Mouse (Mus musculus): ENCODE data around the gene Itgb2. TPM values are rescaled to one million over a fixed set of nuclear protein-coding genes. Genes with fewer than 3 reads are reported as not detected.

Gene Itgb2
- polyA plus RNA-seq, 1 experiment, result 334 TPM

DNA sequence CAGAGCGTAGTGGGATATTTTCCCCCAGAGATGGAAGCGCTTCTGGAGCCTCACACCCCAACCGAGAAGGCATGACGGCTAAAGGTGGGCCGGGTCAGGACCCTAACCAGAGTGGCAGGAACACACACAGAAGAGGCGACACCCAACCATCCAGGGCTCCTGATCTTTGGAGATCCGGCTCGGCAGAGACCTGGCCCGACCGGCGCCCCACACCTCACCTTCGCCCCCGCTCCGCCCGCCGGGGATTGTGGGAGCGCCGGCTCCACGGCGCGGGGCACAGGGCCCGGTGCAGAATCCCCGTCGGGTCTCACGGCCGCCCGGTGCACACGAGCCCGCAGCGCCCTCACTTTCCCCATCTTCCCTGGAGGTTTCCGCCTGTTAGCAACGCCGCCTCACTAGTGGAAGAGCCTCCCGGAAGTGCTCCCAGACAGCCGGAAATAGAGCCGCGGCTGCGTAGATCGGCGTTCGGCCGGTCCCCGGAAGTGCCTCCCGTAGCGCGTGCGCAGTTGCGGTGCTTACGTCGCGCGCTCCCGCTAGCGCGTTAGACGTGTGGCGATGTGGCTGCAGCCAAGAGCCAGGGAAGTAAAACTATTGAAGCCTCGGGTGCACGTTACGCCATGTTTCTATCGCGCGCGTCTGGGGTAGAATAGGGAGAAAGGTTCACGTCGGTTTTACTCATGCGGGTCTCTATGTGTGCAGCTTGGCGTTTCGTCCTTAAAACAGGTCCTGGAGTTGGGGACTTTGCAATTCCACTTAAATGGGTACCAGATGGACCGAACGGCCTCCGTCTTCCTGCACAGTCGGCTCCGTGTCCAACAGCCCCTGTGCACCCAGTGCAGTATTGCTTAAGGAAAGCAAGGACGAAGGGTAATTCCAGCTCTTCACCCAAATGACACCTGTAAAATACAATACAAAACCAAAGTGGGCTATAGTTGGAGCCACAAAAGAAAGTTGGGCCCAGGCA is 14.4 kb upstream of the Itgb2 start, which contains the start of gene Fam207a:
Gene Fam207a, minus strand, starts transcription at position 401 of the 964 bp plus-strand sequence.
- DNase-seq, result peak; percentile 94
- peaks cover 28% of the 10 kb centered on the region for H3K4me1 ChIP-seq (replicated peaks; ENCODE audit: control insufficient read depth, insufficient read depth, low read length)
- H3K27me3 ChIP-seq (ENCODE audit: control insufficient read depth, insufficient read depth, low read length), result no peaks in the 10 kb centered on the region
- TF ChIP-seq POLR2A (IDR thresholded peaks at IDR 0.05; ENCODE audit: control insufficient read depth, extremely low read depth, insufficient read depth, low read length, poor library complexity) (peak; percentile 84), CTCF (IDR thresholded peaks at IDR 0.05; ENCODE audit: borderline replicate concordance, control insufficient read depth, extremely low read depth, insufficient read depth, low read length, poor library complexity) (no peak)
- 2% methylated on average over 75 of the region's 75 CpGs for WGBS
- H3K36me3 ChIP-seq (ENCODE audit: control insufficient read depth, insufficient read depth, low read length), result 0 out of 2 replicates have a peak, but pooled peaks cover 3% of the 10 kb centered on the region
- H3K27ac ChIP-seq (ENCODE audit: control insufficient read depth, insufficient read depth, low read length), result peak within 1 kb of the TSS; percentile 80
- H3K4me3 ChIP-seq (ENCODE audit: control insufficient read depth, insufficient read depth, low read length), result peak within 1 kb of the TSS; percentile 74

DNA sequence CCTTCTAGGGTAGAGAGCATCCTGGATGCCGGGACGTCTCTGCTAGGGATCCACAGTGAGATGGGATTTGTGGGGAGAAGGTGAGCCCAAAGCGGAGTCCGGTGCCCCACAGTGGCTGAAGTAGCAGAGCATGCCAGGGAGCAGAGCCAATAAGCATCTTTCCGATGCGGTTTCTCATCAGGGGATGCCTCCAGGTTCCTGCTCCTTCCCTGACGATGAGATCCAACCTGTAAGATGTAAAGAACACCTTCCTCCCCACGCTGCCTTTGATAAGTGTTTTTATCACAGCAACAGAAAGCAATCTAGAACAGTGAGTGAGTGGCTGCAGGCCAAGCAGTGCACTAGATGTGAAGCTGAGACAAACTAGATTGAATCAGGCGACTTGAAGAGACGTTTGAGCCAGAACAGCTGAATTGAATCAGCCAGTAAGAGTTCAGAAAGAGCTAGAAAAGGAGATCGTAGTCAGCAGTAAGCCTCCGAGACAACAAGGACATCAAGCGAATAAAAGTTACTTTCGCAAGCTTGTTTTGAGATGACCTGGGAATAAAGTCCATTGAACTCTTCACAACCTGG is 13.6 kb upstream of the Itgb2 start:
- Histone ChIP-seq H3K36me3 (ENCODE audit: control insufficient read depth, insufficient read depth, low read length) (0 out of 2 replicates have a peak, but pooled peaks cover 3% of the 10 kb centered on the region), H3K27me3 (ENCODE audit: control insufficient read depth, insufficient read depth, low read length) (no peaks in the 10 kb centered on the region), H3K27ac (ENCODE audit: control insufficient read depth, insufficient read depth, low read length) (peak overlapping the region; percentile 80), H3K4me1 (replicated peaks; ENCODE audit: control insufficient read depth, insufficient read depth, low read length) (peaks cover 32% of the 10 kb centered on the region), H3K4me3 (ENCODE audit: control insufficient read depth, insufficient read depth, low read length) (peak overlapping the region; percentile 53)
- DNase-seq, result peak; percentile 31
- WGBS, result 64% methylated on average over 14 of the region's 14 CpGs
- TF ChIP-seq CTCF (IDR thresholded peaks at IDR 0.05; ENCODE audit: borderline replicate concordance, control insufficient read depth, extremely low read depth, insufficient read depth, low read length, poor library complexity), result no peak
- TF ChIP-seq POLR2A (IDR thresholded peaks at IDR 0.05; ENCODE audit: control insufficient read depth, extremely low read depth, insufficient read depth, low read length, poor library complexity), result no peak

DNA sequence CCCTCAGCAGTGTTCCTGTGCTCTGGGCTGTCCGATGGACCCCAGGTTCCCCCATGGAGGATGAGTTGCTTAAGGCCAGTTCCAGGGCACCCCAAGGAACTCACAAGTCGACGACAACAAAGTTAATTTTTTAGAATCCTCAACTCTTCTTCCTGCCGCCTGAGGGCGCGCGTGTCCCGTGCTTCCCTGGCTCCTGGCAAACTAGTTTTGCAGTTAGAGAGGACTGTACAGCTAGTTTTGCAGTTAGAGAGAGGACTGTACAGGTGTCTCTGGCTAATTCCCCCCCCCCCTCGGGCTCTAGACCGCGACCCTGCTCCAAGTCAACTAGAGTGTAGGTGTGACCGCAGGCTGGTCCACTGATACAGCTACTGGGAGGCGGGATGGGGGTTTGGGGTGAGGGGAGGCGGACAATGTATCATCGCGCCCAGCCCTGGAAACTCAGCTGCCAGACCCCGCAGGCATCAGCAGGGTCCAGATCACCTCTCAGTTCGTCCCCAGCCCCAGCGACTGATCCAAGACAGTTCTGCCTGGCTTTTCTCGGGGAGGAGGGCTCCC is 12.9 kb upstream of the Itgb2 start:
- 32% methylated on average over 20 of the region's 20 CpGs for WGBS
- peak; percentile 81 for DNase-seq
- H3K36me3 ChIP-seq (ENCODE audit: control insufficient read depth, insufficient read depth, low read length), result 0 out of 2 replicates have a peak, but pooled peaks cover 3% of the 10 kb centered on the region
- H3K27me3 ChIP-seq (ENCODE audit: control insufficient read depth, insufficient read depth, low read length), result no peaks in the 10 kb centered on the region
- TF ChIP-seq POLR2A (IDR thresholded peaks at IDR 0.05; ENCODE audit: control insufficient read depth, extremely low read depth, insufficient read depth, low read length, poor library complexity), result no peak
- peak; percentile 87; the same call in 1 of the 2 replicates for TF ChIP-seq CTCF (IDR thresholded peaks at IDR 0.05; ENCODE audit: borderline replicate concordance, control insufficient read depth, extremely low read depth, insufficient read depth, low read length, poor library complexity)
- peaks cover 37% of the 10 kb centered on the region for H3K4me1 ChIP-seq (replicated peaks; ENCODE audit: control insufficient read depth, insufficient read depth, low read length)
- no peak overlapping the region for H3K27ac ChIP-seq (ENCODE audit: control insufficient read depth, insufficient read depth, low read length)
- no peak overlapping the region for H3K4me3 ChIP-seq (ENCODE audit: control insufficient read depth, insufficient read depth, low read length)

DNA sequence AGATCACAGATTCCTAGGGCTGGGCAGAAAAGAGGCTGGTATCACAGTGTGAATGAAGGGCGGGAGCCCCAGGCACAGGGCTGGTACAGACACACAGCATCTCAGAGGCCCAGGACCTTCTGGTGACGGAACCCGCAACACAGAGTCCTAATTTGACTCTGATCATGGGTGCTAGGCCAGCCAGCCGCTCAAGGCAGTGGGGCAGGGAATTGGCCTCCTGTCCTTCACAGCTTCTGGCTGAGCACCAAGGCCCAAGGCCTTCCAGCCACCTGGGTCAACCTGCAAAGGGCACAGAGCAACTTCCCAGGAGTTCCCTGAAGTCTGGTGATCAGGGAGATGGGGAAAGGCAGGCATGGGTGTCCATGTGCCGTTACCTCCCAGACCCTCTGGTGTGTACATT is 12.3 kb upstream of the Itgb2 start:
- Histone ChIP-seq H3K27me3 (ENCODE audit: control insufficient read depth, insufficient read depth, low read length) (no peaks in the 10 kb centered on the region), H3K4me3 (ENCODE audit: control insufficient read depth, insufficient read depth, low read length) (no peak overlapping the region), H3K27ac (ENCODE audit: control insufficient read depth, insufficient read depth, low read length) (no peak overlapping the region), H3K36me3 (ENCODE audit: control insufficient read depth, insufficient read depth, low read length) (0 out of 2 replicates have a peak, but pooled peaks cover 2% of the 10 kb centered on the region), H3K4me1 (replicated peaks; ENCODE audit: control insufficient read depth, insufficient read depth, low read length) (peaks cover 40% of the 10 kb centered on the region)
- TF ChIP-seq POLR2A (IDR thresholded peaks at IDR 0.05; ENCODE audit: control insufficient read depth, extremely low read depth, insufficient read depth, low read length, poor library complexity) (no peak), CTCF (IDR thresholded peaks at IDR 0.05; ENCODE audit: borderline replicate concordance, control insufficient read depth, extremely low read depth, insufficient read depth, low read length, poor library complexity) (no peak)
- 99% methylated on average over 5 of the region's 5 CpGs for WGBS
- DNase-seq, result no peak

DNA sequence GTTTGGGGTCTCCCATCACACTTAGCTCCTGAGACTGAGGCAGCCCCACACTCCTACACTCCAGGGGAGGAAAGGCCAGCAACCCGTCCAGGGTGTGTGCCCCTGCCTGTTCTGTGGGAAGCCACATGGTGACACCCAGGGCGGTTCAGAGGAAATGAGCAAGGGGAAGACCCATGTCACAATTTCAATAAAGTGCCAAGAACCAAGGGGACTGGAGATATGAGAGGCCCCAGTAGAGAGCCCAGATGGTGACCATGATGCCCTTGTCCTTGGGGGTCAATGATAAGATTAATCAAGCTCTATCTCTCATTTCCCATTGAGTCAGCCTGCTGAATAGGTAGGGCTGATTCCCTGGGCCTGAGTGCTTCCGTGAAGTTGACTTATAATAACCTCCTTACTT is 10.9 kb upstream of the Itgb2 start:
- Histone ChIP-seq H3K36me3 (ENCODE audit: control insufficient read depth, insufficient read depth, low read length) (no peaks in the 10 kb centered on the region), H3K4me1 (replicated peaks; ENCODE audit: control insufficient read depth, insufficient read depth, low read length) (peaks cover 48% of the 10 kb centered on the region), H3K27me3 (ENCODE audit: control insufficient read depth, insufficient read depth, low read length) (no peaks in the 10 kb centered on the region), H3K27ac (ENCODE audit: control insufficient read depth, insufficient read depth, low read length) (no peak overlapping the region), H3K4me3 (ENCODE audit: control insufficient read depth, insufficient read depth, low read length) (no peak overlapping the region)
- no peak for DNase-seq
- TF ChIP-seq POLR2A (IDR thresholded peaks at IDR 0.05; ENCODE audit: control insufficient read depth, extremely low read depth, insufficient read depth, low read length, poor library complexity) (no peak), CTCF (IDR thresholded peaks at IDR 0.05; ENCODE audit: borderline replicate concordance, control insufficient read depth, extremely low read depth, insufficient read depth, low read length, poor library complexity) (no peak)
- WGBS, result 74% methylated on average over 3 of the region's 3 CpGs

DNA sequence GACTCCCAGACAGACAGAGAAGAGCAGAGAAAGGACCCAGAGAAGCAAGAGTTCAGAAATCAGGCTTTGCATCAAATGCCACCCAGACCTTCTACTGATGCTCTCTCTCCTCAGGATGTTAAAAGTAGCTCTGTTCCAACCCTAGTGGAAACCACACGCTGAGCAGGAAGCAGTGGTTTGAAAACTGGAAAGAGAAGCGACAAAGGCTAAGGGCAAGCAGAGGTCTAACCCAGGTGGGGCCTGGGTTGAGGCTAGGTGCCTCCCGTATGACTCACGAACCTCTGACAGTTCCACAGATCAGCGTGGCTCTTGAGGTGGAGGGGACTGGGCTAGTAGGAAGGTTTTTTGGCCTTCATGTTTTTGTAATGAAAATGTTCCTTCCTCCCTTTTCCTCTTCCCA is 9.6 kb upstream of the Itgb2 start:
- TF ChIP-seq POLR2A (IDR thresholded peaks at IDR 0.05; ENCODE audit: control insufficient read depth, extremely low read depth, insufficient read depth, low read length, poor library complexity), result no peak
- no peaks in the 10 kb centered on the region for H3K27me3 ChIP-seq (ENCODE audit: control insufficient read depth, insufficient read depth, low read length)
- WGBS, result 3% methylated on average over 5 of the region's 5 CpGs
- peak; percentile 62 for DNase-seq
- H3K4me1 ChIP-seq (replicated peaks; ENCODE audit: control insufficient read depth, insufficient read depth, low read length), result peaks cover 39% of the 10 kb centered on the region
- no peak overlapping the region for H3K4me3 ChIP-seq (ENCODE audit: control insufficient read depth, insufficient read depth, low read length)
- H3K27ac ChIP-seq (ENCODE audit: control insufficient read depth, insufficient read depth, low read length), result no peak overlapping the region
- H3K36me3 ChIP-seq (ENCODE audit: control insufficient read depth, insufficient read depth, low read length), result no peaks in the 10 kb centered on the region

All from thymus, adult 2 months (tissue).